Mouse (Mus musculus) ES-E14 (cell line): ENCODE results near the gene Rundc1. TPM values are rescaled to one million over a fixed set of nuclear protein-coding genes. Genes with fewer than 3 reads are reported as not detected.

Experiments used
- DNase-seq: peaks from one replicate; pipeline ENCODE4 v3.0.0-alpha.2; 2013; ENCODE audit warnings: low read depth, low spot score
- H3K27ac ChIP-seq: 2 replicates; pipeline ENCODE4 v1.5.1; 2012; ENCODE audit warnings: low read depth, mild to moderate bottlenecking, low read length, moderate library complexity, mixed read lengths; ENCODE audit not compliant: poor library complexity, insufficient read depth, severe bottlenecking
- H3K36me3 ChIP-seq: 2 replicates; pipeline ENCODE4 v1.6.1; 2012; ENCODE audit warnings: mild to moderate bottlenecking, low read length, moderate library complexity, mixed read lengths; ENCODE audit not compliant: control insufficient read depth, poor library complexity, insufficient read depth, severe bottlenecking
- H3K4me1 ChIP-seq, 2 experiments: fragments of 150-350 bp in 1 of 2; sonication (generic) in 1 of 2; 2 replicates each; pipeline ENCODE4 v1.6.1; 2012; ENCODE audit warnings: low read length in 2 of 2, mild to moderate bottlenecking in 1 of 2, mixed read lengths in 1 of 2; ENCODE audit not compliant: control insufficient read depth in 2 of 2, insufficient read depth in 2 of 2, poor library complexity in 1 of 2
- H3K4me3 ChIP-seq, 2 experiments: fragments of 150-350 bp in 1 of 2; sonication (generic) in 1 of 2; 2 replicates each; pipeline ENCODE4 v1.5.1; 2012; ENCODE audit warnings: low read length in 2 of 2, low read depth in 1 of 2, mild to moderate bottlenecking in 1 of 2, mixed read lengths in 1 of 2; ENCODE audit not compliant: insufficient read depth in 1 of 2, poor library complexity in 1 of 2, severe bottlenecking in 1 of 2
- H3K9ac ChIP-seq: 2 replicates; pipeline ENCODE4 v1.6.1; 2012; ENCODE audit warnings: low read depth, mild to moderate bottlenecking, low read length, mixed read lengths; ENCODE audit not compliant: poor library complexity, insufficient read depth, severe bottlenecking
- H3K9me3 ChIP-seq: fragments of 150-350 bp; sonication (generic); 2 replicates; pipeline ENCODE4 v1.6.1; 2012; ENCODE audit warnings: low read depth, mild to moderate bottlenecking, low read length; ENCODE audit not compliant: control insufficient read depth, insufficient read depth
- CHD2 ChIP-seq: IDR thresholded peaks from 2 replicates; pipeline ENCODE4 v1.6.1; 2014; ENCODE audit warnings: mild to moderate bottlenecking, low read depth, low read length, inconsistent platforms
- HCFC1 ChIP-seq: IDR thresholded peaks from 2 replicates; pipeline ENCODE4 v1.6.1; 2012; ENCODE audit warnings: low read length, inconsistent platforms, borderline replicate concordance; ENCODE audit not compliant: insufficient read depth
- MAFK ChIP-seq: IDR thresholded peaks from 2 replicates; pipeline ENCODE4 v1.6.1; 2014; ENCODE audit warnings: mild to moderate bottlenecking, low read depth, low read length, inconsistent platforms; ENCODE audit not compliant: insufficient read depth
- ZC3H11A ChIP-seq: IDR thresholded peaks from 2 replicates; pipeline ENCODE4 v1.6.1; 2012; ENCODE audit warnings: low read depth, mild to moderate bottlenecking, inconsistent platforms, low read length, borderline replicate concordance
- ZNF384 ChIP-seq: IDR thresholded peaks from 2 replicates; pipeline ENCODE4 v1.6.1; 2012; ENCODE audit warnings: low read depth, low read length, inconsistent platforms
- in situ Hi-C, 2 experiments: fragments of 600-800 bp; cut with MboI; formaldehyde crosslinking; loops; one replicate each; pipeline ENCODE4 v1.15.1; 2025; ENCODE audit warnings: low sequenced_read_pairs in 2 of 2, inconsistent platforms in 1 of 2; ENCODE audit not compliant: unreplicated experiment in 2 of 2
- total RNA-seq: library from RNA; depleted of rRNA; stranded (reverse); fragments of 300-350 nt; gene quantifications from 2 replicates; pipeline ENCODE4 v1.2.3, GENCODE M21; 2012; rRNA removed

Gene Rundc1
- total RNA-seq, 1 experiment, result 6.9 TPM

- DNase-seq, result no peak
- peaks cover 20% of the 10 kb centered on the region for H3K36me3 ChIP-seq
- no peaks in the 10 kb centered on the region for H3K9me3 ChIP-seq
- no peak overlapping the region for H3K27ac ChIP-seq
- no peak overlapping the region for H3K4me3 ChIP-seq
- peaks cover 4 to 9% of the 10 kb centered on the region in 2 experiments; a peak in 2 of 4 replicates for H3K4me1 ChIP-seq
- no peak overlapping the region for H3K9ac ChIP-seq
- TF ChIP-seq HCFC1 (no peak), MAFK (no peak), ZC3H11A (no peak), ZNF384 (no peak), CHD2 (no peak)
- in situ Hi-C loops, result no loop called here
Measured at GRCm38 (mm10) chr11:101484814-101485213, 59.9 kb downstream of the Rundc1 start.

Other genes with a start within 250 kb of the Rundc1 start
- gene Ccr10, start 249.6 kb upstream of the Rundc1 start, total RNA-seq, result 0.31 TPM in 1 of 2 replicates, not detected in the other
- 18.3 and 18.9 TPM in 2 replicates for gene Ezh1, start 198.6 kb upstream of the Rundc1 start, total RNA-seq
- 4.0 and 5.6 TPM in 2 replicates for gene Ramp2, start 179.1 kb upstream of the Rundc1 start, total RNA-seq
- 105 and 135 TPM in 2 replicates for gene Vps25, start 171.4 kb upstream of the Rundc1 start, total RNA-seq
- gene Wnk4, start 164.5 kb upstream of the Rundc1 start, total RNA-seq, result 0.49 and 1.1 TPM in 2 replicates
- 2.1 and 2.4 TPM in 2 replicates for gene Cntd1, start 146.1 kb upstream of the Rundc1 start, total RNA-seq
- gene Coa3, start 146.0 kb upstream of the Rundc1 start, total RNA-seq, result 107 and 139 TPM in 2 replicates
- 80.6 and 89.2 TPM in 2 replicates for gene Becn1, start 122.8 kb upstream of the Rundc1 start, total RNA-seq
- gene Psme3, start 108.9 kb upstream of the Rundc1 start, total RNA-seq, result 40.0 and 57.0 TPM in 2 replicates
- 4.6 and 5.0 TPM in 2 replicates for gene Aoc2, start 100.0 kb upstream of the Rundc1 start, total RNA-seq
- gene Aoc3, start 94.5 kb upstream of the Rundc1 start, total RNA-seq, result 0.62 and 0.95 TPM in 2 replicates
- gene G6pc, start 57.5 kb upstream of the Rundc1 start, total RNA-seq, result not detected in 2 replicates
- gene Aarsd1, start 7.5 kb upstream of the Rundc1 start, total RNA-seq, result 73.2 and 79.4 TPM in 2 replicates
- gene Gm27029, start 289 bp upstream of the Rundc1 start, total RNA-seq, result 1.3 and 5.4 TPM in 2 replicates
- 3.2 and 3.4 TPM in 2 replicates for gene Ptges3l, start 248 bp downstream of the Rundc1 start, total RNA-seq
- 1,298 and 1,307 TPM in 2 replicates for gene Rpl27, start 17.2 kb downstream of the Rundc1 start, total RNA-seq
- 5.0 and 9.1 TPM in 2 replicates for gene Ifi35, start 23.3 kb downstream of the Rundc1 start, total RNA-seq
- gene Rnd2, start 39.9 kb downstream of the Rundc1 start, total RNA-seq, result 8.9 and 10.4 TPM in 2 replicates
- 41.9 and 57.5 TPM in 2 replicates for gene Vat1, start 41.1 kb downstream of the Rundc1 start, total RNA-seq
- gene Brca1, start 126.9 kb downstream of the Rundc1 start, total RNA-seq, result 61.1 and 63.5 TPM in 2 replicates
- gene Nbr1, start 127.1 kb downstream of the Rundc1 start, total RNA-seq, result 101 and 103 TPM in 2 replicates
- gene Tmem106a, start 157.2 kb downstream of the Rundc1 start, total RNA-seq, result 5.8 and 7.0 TPM in 2 replicates
- not detected in 2 replicates for gene Gm11634, start 174.2 kb downstream of the Rundc1 start, total RNA-seq
- 81.1 and 99.0 TPM in 2 replicates for gene Rdm1, start 202.1 kb downstream of the Rundc1 start, total RNA-seq
- 11.2 and 13.8 TPM in 2 replicates for gene Arl4d, start 240.5 kb downstream of the Rundc1 start, total RNA-seq